Mouse (Mus musculus) layer of hippocampus, postnatal 36 days (tissue): ENCODE data around the gene Dok4. TPM values are rescaled to one million over a fixed set of nuclear protein-coding genes. Genes with fewer than 3 reads are reported as not detected.
"Not testable (repeated sequence)": the region's sequence is repeated elsewhere in the genome, so short reads cannot be mapped to it uniquely, and the experiment has no call there.

Source experiments
- DNase-seq, 2 experiments: peaks; one replicate each; pipeline ENCODE4 v3.0.0; 2022
- total RNA-seq, 2 experiments: library from RNA; stranded (reverse); gene quantifications; 2 replicates each; pipeline ENCODE4 v1.2.3; 2021

Dok4 gene
- total RNA-seq, 2 experiments from 2014 or later: 27.4 to 27.6 TPM

GRCm38 (mm10) chr8:94880742-94881141, 4.6 kb upstream of the Dok4 start:
- no peak for DNase-seq

DNA sequence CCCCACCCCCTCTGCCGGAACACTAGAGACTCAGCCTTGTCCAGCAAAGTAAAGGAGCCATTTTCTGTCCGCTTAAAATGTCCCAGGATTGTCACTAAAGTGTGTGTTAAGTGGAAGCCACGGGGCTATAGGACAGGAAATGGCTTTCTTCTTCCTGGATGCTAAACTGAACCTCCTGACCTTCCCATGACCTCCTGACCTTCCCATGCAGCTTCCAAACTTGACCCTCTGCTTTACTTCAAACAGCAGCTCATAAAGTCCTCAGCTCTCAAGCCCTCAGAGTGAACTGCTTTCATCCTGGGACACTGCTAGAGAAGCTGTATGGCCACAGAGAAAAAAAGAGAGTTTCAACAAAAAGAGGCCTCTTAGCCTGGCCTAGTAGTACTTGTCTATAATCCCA, 690 bp upstream of the Dok4 start:
- DNase-seq: no peak

GRCm38 (mm10) chr8:94875871-94876150, 319 bp downstream of the Dok4 start:
- no peak for DNase-seq

DNA sequence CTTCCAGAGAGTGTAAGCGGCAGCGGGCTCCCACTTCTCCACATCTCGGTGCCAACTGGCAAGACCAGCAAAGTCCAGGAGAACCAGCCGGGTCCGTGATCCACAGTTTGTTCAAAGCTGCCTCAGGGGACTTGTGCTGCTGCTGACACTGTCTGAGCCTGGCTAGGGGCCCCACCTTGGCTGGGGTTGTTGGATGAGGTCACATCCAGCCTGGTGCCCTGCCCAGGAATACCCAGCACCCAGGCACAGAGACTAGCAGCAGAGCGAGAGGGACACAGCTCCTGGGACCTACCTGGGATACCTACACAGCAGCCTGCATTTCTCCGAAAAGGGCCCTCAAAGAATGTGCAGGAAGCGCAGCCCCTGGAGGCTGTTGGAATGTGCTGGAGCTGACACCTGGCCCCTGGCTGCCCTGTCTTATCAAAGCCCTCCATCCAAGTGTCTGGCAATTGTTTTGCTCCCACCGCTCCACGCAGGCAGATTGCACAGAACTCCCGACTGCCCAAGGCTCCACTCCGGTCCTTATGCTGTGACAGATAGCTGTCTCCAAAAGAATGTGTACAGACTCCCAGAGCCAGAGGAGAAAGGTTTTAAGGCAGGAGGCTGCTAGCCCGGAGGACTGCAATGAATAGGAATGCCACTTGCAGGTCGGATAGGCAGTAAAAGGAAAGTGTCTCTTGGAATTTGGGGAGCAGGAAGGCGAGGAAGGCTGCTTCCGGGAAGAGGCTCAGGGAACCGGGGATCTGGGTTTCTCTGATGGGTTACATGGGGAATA, 847 bp downstream of the Dok4 start:
- DNase-seq: no peak

- peak in 1 of 2 experiments; percentile 63 for DNase-seq
Observed at GRCm38 (mm10) chr8:94874358-94874757, 1.8 kb downstream of the Dok4 start.

DNA sequence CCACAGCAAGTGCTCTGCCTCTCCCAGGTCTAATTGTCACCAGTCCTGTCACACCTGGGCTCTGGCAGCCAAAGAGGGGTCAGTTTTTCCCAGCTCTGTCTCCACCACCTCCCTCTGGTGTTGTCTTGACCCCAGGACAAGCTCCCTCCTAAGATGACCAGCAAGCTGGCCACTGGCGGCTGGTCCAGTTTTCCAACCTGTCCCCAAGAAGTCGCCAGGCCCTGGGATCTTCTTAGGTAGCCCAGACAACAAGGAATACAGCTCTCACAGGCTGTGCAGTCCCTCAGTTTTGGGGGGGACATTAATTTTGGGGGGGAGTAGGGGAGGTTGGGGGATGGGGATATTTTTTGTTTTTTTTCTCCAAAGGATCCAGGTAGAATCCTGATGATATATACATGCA, 3.6 kb downstream of the Dok4 start:
- DNase-seq: no peak

GRCm38 (mm10) chr8:94872156-94872555, 4.0 kb downstream of the Dok4 start:
- DNase-seq: no peak

DNA sequence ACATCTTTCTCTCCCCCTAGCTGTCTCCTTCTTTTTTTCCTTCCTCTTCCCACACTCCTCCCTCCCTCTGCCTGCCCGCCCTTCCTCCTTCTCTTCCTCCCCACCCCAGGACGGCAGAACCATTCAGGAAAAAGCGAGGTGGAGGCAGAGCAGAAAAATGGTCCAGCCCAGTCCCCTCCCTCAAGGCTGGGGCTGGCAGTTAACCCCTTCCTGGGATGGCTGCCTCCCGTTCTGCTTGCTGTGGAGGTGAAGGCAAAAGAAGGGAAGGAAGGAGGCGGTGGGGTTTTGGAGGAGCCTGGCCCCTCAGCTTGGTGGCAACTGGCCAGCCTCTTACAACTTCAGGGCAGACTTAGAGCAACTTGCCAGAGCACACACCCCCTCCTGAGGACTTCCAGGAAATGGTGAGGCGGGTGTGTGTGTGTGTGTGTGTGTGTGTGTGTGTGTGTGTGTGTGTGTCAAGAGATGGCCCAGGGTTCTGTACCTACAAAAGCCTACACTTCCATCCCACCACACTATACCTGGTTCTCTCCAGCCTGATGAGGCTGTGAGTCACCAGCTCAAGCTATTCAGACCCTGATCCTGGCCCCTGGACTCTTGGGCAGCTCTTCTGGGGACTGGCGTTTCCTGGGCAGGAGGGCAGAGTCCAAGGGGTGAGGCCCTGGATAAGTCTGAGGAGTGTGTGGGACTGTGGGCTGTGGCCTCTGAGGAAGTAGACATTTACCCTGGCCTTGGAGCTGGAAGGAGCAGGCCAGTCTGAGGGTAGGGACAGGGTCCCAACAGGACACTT, 4.8 kb downstream of the Dok4 start:
- DNase-seq: peak; percentile 74 to 81

DNA sequence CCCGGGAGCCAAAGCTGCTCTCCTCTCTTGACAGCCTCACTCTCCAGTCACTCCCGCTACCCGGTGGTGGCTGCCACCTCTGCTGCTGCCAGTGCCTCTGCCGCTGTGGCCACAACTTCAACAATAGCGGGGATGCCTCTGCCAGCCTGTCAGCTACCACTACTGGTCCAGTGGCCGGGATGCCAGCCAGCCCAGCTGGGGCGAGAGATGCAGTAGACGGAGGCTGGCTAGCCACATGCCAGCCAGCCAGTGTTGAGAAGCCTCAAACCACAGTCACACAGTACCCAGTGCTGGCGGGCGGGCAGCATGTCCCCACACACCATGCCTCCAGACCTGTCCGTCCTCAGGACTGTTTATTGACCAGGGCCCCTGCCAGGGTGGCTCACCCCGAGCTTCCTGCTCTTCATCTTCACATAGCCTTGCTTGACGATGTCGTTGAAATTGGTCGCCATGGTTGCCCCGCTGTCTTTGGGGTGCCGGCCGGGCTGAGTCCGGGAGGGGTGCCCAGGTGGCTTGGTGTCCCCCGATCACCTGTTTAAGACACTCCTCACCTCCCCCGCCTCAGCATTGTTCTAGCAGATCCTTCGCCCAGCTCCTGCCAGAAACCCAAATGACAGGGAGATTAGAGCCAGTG, 5.5 kb downstream of the Dok4 start:
- peak; percentile 67 to 72 for DNase-seq

DNA sequence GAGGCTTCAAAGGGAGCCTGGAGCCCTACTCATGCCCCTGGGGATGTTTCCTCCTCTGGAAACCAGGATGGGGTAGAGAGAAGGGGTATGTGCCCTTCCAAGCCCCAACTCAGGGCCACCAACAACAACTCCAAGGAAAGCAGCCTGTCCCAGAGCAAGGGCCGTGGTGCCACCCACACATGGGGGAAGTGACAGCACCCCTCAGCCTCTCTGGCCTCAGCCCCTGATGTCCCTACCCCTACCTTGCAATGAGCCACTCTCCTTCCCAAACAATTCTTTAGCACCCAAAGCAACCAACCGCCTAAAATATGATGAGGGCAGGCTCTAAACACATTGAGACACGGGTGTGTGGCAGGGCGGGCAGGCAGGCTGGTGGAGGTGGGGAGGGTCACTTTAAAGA, 6.1 kb downstream of the Dok4 start:
- DNase-seq: no peak

GRCm38 (mm10) chr8:94869146-94869545, 7.0 kb downstream of the Dok4 start:
- DNase-seq: no peak

DNA sequence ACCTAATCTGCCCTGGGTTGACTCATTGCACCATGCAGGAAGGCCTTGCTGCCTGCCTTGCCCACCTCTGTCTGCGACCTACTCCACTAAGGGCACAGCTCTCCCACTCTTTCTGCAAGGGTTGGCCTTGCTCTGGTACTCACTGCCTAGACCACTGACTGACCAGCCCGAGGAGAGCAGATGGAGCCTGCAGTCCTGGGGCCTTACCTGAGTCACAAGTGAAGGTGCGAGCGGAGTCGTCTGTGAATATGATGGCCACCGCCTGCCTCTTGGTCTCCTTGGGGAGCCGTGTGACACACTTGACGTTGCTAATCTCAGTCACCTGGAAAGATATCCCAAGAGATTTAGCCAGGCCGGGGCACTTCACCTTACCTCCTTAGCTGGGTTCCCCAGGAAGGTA, 9.2 kb downstream of the Dok4 start:
- no peak for DNase-seq

DNA sequence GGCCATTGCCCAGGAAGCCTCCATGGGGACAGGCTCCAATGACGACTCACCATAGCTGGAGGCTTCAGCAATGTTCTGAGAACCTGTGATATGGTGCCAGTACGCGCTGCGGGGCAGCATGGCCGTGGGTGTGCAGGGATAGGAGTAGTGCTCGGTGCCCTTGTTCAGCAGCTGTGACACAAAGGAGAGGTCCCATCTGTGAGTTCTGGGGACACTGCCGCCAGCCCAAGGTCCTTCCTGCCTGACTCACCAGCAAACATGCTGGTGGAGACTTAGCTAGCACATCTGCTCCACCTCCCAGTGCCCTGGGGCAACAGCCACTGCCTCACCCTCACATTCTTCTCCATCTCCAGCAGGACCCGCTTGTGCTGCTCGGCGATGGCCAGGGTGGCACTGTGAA, 10.8 kb downstream of the Dok4 start:
- DNase-seq: no peak

GRCm38 (mm10) chr8:94863897-94864673, 12.0 kb downstream of the Dok4 start:
- DNase-seq: no peak

GRCm38 (mm10) chr8:94862487-94863220, 13.5 kb downstream of the Dok4 start:
- DNase-seq: no peak

GRCm38 (mm10) chr8:94861352-94861910, 14.7 kb downstream of the Dok4 start:
- peak in 1 of 2 experiments; percentile 39 for DNase-seq

- peak; percentile 91 to 92 for DNase-seq
Observed at GRCm38 (mm10) chr8:94857346-94858173, 18.6 kb downstream of the Dok4 start, which contains the start of gene Polr2c. Gene Polr2c (plus strand): TSS chr8:94857450.

DNA sequence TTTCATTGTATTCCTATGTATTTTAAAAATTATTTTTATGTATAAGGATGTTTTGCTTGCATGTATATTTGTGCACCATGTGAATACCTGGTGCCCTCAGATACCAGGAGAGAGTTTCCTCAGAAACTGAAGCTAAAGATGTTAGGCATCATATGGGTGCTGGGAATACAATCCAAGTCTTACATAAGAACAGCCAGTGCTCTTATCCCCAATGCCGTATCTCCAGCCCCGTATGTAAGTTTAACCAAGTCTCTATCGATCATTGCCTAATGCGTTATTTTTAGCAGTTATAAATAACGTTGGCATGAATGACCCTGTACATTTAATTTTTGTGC, 19.2 kb downstream of the Dok4 start:
- DNase-seq: no peak

GRCm38 (mm10) chr8:94854761-94855160, 21.4 kb downstream of the Dok4 start:
- DNase-seq: not testable (repeated sequence)

DNA sequence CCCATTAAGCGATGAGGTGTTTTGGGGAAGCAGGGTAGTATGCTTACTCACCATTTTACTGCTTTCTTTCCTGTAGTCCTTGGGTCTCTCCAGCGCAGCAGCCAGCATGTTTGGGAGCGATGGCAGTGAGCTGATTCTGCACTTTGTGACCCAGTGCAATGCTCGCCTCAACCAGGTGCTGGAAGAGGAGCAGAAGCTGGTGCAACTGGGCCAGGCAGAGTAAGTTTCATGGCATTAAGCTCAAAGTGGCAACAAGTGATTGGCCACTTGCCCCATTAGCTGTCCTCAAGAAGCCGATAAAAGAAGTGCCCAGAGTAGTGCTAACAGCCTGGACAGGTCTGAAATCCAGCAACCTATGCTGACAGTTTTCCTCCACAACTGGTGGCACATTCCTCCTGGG, 26.1 kb downstream of the Dok4 start:
- no peak for DNase-seq

DNA sequence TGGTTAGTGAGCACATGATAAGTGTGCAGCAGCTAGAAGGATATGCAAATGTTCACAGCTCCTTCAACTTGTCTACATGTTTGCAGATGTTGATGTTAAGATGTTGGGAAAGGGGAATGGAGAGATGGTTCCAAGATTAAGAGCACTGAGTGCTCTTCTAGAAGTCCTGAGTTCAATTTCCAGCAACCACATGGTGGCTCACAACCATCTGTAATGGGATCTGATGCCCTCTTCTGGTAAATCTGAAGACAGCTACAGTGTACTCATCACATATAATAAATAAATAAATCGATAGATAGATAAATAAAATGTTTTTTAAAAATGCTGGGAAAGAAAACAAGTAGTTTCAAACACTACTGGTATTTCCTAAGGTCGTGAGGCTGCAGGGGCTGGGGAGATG, 34.9 kb downstream of the Dok4 start:
- DNase-seq: no peak
